Mouse (Mus musculus) ovary, adult 18-20 months (tissue): Measurements from ENCODE around the gene Hoxa10.

ENCODE experiments used
- DNase-seq: peaks from one replicate; pipeline ENCODE4 v3.0.0; 2022; ENCODE audit warnings: low spot score, mixed read lengths

The Hoxa10 gene

DNA sequence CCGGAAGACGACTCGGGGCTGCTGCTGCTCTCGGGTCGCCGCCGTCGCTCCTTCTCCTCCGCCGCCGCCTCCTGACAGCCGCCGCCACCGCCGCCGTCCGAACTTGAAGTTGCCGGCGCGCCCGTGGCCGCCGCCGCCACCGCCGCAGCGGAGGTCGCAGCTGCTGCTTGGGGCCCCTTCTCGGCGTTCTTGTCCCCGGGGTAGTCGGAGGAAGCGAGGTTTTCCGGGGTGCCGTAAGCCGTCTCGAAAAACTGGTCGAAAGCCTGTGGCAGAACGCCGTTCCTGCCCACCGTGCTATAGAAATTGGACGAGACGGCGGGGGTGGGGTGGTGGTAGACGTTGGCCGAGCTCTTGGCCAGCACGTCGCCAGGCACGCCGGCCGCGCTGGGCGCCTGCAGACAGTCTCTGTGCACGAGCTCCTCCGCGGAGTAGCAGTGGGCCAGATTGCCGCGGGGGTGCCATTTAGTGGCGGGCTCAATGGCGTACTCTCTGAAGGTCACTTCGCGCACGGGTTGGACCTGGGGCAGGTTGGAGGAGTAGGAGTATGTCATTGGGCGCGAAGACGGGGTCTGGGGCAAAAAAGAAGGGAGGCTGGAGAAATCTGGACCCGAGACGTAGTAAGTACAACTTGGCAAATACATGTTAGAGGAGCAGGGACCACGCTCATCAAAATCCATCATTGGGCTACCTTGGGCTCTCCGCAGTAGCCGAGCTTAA, 4.5 kb upstream of the Hoxa10 start:
- no peak for DNase-seq

DNA sequence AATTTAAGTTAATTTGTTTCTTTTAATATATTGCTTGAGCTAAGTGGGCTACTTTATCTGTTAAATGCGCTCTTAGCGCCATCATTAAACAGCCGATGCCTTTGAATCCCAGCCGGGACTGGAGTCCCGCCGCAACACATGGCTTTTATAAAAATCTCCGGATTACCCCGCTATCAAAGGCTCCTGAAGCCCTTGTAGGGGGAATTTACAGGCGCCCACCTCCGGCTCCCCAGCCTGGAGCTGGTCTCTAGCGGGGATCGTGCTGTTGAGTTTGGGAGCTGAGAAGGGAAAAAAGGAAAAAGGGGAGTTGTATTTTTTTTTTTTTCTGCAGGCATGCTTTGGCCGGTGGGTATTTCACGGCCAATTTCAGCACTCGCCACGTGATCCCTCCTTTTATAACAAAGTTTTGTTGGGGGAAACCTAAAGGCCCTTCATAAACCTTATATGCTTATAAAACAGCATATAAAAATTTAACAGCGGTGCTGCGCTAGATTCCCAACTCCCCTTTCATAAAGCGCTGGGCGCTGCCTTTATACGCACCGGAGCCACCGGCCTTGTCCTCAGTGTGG, 3.9 kb upstream of the Hoxa10 start:
- no peak for DNase-seq

- no peak for DNase-seq
Observed at GRCm38 (mm10) chr6:52243681-52244121, 3.0 kb upstream of the Hoxa10 start.

DNA sequence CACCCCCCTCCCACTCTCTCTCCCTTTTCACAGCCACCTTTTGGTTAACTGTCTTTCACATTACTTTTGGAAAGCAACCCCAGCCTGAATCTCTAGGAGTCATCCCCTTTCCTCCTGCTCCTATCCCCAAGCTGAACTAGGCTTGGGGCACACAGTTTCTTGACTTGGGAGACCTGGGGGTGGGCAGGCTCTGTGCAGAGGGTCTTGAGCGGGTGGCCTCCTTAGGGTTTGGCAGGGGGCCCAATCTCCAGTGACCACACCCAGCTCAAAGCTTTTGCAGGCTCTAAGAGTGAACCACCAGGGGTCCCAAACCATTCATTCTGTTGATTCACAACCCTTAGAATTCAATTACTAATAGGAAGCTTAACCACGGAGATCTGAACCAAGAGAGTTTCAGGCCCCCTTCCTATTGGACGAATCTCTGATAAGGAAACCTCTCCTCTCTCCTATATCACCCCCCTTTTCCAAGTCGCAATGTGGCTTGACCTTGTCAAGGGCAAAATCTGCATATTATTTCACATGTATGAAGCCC, 2.2 kb upstream of the Hoxa10 start:
- no peak for DNase-seq

DNA sequence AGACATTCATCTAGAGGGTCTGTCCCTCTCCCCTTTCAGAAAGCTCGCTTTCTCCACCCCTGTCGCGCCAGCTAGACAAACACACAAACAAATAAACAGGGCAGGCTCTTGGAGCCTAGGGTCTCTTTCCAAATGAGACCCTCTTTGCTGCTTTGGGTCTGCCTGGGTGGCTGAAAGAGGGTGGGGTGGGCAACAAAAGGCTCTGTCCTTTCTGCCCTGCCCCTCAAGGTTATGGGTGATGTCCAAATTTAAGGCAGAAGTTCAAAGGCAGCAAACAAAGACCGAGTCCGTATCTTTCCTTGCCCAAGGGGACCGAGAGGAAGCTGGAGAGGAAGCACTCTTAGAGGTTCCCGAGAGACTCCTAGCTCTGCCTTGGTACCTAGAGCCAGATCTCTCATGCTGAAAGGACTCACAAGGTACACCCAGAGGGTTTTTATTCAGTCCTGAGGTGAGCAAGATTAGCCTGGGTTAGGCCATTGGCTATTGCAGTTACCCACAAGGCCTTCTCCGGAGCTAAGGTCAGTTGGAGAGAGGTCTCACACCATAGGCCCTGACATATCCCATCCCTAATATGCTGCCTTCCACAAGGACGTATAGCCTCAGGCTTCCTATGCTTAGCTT, 457 bp upstream of the Hoxa10 start:
- DNase-seq, result no peak

DNA sequence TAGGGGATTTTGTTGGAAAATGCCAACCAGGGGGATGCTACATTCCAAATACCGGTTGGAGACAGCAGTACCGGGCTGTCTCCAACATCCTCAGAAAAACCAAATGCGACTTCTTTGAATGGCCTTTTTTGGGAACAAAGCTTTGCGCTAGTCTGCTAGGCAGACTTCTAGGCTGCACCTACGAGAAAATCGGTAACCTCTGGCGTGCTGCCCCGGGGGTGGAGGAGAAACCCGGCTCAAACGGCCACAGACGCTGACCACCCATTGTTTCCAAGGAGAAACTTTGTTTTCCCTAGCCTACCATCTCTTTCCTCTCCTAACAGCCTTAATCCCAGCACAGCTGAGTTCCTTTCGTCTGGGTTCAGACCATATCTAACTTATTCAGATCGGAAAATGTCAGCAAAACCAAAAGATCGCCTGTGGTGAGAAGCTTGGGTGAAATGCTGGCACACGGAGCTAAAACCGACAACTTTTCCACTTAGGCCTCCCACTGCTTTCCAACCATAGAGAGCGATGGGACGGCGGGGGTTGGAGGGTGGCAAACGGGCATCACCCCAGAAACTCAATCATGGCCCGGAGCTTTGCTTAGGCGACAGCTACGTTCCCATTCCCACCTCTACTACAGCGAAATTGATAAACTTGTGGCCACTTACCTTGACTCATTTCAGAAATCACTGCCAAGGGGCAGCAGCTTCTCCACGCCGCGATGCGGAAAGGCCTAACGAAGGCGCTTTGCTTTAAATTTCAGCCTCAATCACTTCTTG, 847 bp downstream of the Hoxa10 start:
- no peak for DNase-seq

- DNase-seq, result no peak
Observed at GRCm38 (mm10) chr6:52238976-52239375, 1.7 kb downstream of the Hoxa10 start.

DNA sequence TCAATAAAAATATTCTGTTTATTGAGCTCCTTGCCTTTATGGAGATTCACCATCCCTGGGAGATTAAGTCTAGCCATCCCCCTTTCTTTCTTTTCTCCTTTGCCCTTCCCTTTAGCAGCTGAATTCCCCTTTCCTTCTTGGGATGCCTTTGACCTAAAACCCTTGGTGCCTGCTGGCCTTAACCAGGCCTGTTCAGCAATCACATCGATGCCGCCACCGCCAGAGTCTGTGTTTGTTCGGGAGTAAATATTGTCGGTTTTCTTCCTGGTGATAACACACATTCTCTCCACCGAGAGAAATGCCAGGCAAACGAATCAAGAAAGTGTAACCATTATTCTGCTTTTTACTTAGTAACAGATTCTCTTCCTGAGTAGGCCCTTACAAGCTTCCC, 2.5 kb downstream of the Hoxa10 start:
- no peak for DNase-seq

GRCm38 (mm10) chr6:52237346-52238154, 3.1 kb downstream of the Hoxa10 start:
- DNase-seq, result no peak

DNA sequence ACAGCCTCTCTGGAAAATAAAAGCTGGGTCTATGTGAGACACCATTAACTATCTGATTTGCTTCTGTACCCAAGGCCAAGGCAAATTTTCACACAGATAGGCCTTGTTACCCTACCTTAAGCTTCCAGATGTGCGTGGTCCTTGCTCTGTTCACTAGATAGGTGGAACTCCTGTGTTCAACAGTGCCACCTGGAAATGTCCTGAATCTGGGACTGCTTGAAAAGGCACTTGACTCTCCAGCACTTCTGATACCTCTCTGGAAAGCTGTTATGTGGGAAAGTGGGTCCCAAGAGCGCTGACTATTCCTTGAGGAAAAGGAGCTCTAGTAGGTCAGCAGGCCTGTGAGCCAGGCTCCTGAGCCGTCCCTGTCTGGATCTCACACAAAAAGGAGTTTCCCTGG, 3.8 kb downstream of the Hoxa10 start:
- DNase-seq, result no peak

- DNase-seq, result no peak
Observed at GRCm38 (mm10) chr6:52235866-52236265, 4.8 kb downstream of the Hoxa10 start.

- DNase-seq, result no peak
Observed at GRCm38 (mm10) chr6:52235267-52235666, 5.4 kb downstream of the Hoxa10 start.

- DNase-seq, result no peak
Observed at GRCm38 (mm10) chr6:52234428-52235140, 6.1 kb downstream of the Hoxa10 start.

GRCm38 (mm10) chr6:52233546-52234427, 6.9 kb downstream of the Hoxa10 start:
- DNase-seq, result no peak

GRCm38 (mm10) chr6:52232984-52233545, 7.6 kb downstream of the Hoxa10 start:
- DNase-seq, result no peak

DNA sequence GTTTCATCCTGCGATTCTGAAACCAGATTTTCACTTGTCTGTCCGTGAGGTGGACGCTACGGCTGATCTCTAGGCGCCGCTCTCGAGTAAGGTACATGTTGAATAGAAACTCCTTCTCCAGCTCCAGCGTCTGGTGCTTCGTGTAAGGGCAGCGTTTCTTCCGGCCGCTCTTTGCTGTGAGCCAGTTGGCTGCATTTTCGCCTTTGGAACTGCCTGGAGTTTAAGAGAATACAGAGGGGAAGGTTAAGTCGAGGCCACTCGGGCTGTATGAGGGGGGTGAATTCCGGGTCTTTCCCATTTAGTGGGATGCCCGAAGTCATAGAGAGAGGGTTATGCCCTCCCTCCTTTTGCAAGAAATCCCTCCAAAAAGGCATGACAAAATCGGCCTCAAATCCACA, 8.1 kb downstream of the Hoxa10 start:
- DNase-seq, result no peak

DNA sequence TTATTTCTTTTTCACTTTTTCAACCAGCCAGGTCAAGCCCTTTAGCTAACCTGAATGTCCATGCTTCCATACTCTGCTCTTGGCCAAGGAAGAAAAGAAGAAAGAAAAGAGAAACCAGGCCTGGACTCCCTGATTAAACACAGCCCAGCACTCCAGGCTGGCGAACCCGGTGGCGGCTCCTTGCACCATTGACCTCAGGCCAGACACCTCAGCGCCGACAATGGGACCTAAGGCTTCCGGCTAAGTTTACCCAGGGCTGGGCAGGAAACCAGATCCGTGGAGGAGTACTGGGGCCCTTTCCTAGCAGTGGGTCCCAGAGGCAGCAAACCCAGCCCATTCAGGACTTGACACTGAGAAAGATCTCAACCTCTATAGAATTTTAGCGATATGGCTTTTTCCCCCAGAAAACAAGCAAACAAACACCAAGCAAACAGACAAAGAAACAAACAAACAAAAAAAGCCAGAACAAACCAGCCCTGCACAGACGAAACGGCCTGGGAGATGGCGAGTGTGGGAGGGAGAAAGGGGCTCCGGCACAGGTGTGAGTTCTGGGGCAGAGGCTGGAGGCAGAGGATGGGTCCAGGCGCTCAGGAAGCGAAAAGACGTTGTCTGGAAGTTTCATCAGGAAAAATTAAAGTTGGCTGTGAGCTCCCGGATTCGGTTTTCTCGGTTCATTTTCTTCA, 8.6 kb downstream of the Hoxa10 start:
- no peak for DNase-seq

DNA sequence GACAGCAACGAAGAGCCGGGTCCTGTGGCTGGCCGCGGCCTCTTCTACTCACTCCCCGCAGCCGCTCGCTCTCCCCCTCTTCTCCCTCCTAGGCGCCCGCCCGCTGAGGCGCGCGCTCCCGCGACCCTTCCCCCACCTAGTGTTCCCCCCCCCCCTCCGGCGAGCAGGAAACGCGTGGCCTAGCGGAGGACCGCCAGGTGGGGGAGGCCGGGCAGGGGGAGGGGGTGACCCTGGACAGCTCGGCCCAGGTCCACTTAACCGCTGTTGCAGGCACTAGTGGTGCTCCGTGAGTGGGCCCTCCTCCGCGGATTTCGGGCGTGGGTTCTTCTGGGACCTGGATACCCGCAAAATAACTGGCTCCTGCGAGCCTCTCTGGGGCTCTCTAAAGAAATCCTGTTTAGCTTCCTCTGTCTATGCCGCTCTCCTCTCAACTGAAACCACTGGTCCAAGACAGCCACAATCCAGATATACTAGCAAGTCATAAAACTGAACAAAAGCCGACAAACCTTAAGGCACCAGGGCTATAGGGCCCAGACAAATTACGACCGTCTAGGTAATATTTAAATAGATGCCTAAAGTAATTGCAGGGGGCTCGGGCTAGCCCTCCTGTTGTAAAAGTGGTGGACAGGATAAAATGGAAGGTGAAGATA, 10.0 kb downstream of the Hoxa10 start, which contains the start of gene Hoxa9:
Gene Hoxa9 (minus strand): TSS at position 574 of the 650 bp plus-strand sequence.
- no peak for DNase-seq
